Mouse (Mus musculus) cortical plate, adult 2 months (tissue): ENCODE results near the gene Naa15.

Source experiments
- CTCF ChIP-seq: fragments of 200-500 bp; IDR thresholded peaks from 2 replicates; pipeline ENCODE4 v1.5.1; 2011; ENCODE audit warnings: mild to moderate bottlenecking, control low read depth, low read length; ENCODE audit not compliant: insufficient read depth; ENCODE audit errors: extremely low read depth
- POLR2A ChIP-seq: fragments of 200-500 bp; IDR thresholded peaks from 2 replicates; pipeline ENCODE4 v1.6.1; 2011; ENCODE audit warnings: mild to moderate bottlenecking, low read length, control low read depth; ENCODE audit not compliant: insufficient read depth; ENCODE audit errors: extremely low read depth

DNA sequence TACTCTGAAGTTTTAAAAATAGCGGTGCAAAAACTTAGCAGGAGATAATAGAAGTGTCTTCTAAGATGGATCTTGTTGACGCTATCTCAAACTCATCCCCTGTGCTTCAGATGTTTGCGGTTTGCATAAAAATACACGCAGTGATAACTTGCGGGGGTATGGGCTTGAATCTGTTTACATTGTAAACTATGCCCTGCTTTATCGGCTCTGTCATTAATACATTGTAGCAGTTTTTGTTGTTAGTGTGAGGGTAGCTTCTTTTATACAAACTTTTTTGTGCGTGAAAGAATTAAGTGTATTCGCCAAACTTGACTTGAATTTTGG lies 2.1 kb downstream of the Naa15 start:
- no peak for TF ChIP-seq POLR2A
- TF ChIP-seq CTCF = no peak
